Mouse (Mus musculus) ES-E14 (cell line): Measurements from ENCODE around the gene Efna3. TPM values are rescaled to one million over a fixed set of nuclear protein-coding genes. Genes with fewer than 3 reads are reported as not detected.

ENCODE experiments used
- DNase-seq: peaks from one replicate; pipeline ENCODE4 v3.0.0-alpha.2; 2013; ENCODE audit warnings: low read depth, low spot score
- H3K27ac ChIP-seq: 2 replicates; pipeline ENCODE4 v1.5.1; 2012; ENCODE audit warnings: low read depth, mild to moderate bottlenecking, low read length, moderate library complexity, mixed read lengths; ENCODE audit not compliant: poor library complexity, insufficient read depth, severe bottlenecking
- H3K36me3 ChIP-seq: 2 replicates; pipeline ENCODE4 v1.6.1; 2012; ENCODE audit warnings: mild to moderate bottlenecking, low read length, moderate library complexity, mixed read lengths; ENCODE audit not compliant: control insufficient read depth, poor library complexity, insufficient read depth, severe bottlenecking
- H3K4me1 ChIP-seq, 2 experiments: fragments of 150-350 bp in 1 of 2; sonication (generic) in 1 of 2; 2 replicates each; pipeline ENCODE4 v1.6.1; 2012; ENCODE audit warnings: low read length in 2 of 2, mild to moderate bottlenecking in 1 of 2, mixed read lengths in 1 of 2; ENCODE audit not compliant: control insufficient read depth in 2 of 2, insufficient read depth in 2 of 2, poor library complexity in 1 of 2
- H3K4me3 ChIP-seq, 2 experiments: fragments of 150-350 bp in 1 of 2; sonication (generic) in 1 of 2; 2 replicates each; pipeline ENCODE4 v1.5.1; 2012; ENCODE audit warnings: low read length in 2 of 2, low read depth in 1 of 2, mild to moderate bottlenecking in 1 of 2, mixed read lengths in 1 of 2; ENCODE audit not compliant: insufficient read depth in 1 of 2, poor library complexity in 1 of 2, severe bottlenecking in 1 of 2
- H3K9ac ChIP-seq: 2 replicates; pipeline ENCODE4 v1.6.1; 2012; ENCODE audit warnings: low read depth, mild to moderate bottlenecking, low read length, mixed read lengths; ENCODE audit not compliant: poor library complexity, insufficient read depth, severe bottlenecking
- H3K9me3 ChIP-seq: fragments of 150-350 bp; sonication (generic); 2 replicates; pipeline ENCODE4 v1.6.1; 2012; ENCODE audit warnings: low read depth, mild to moderate bottlenecking, low read length; ENCODE audit not compliant: control insufficient read depth, insufficient read depth
- CHD2 ChIP-seq: IDR thresholded peaks from 2 replicates; pipeline ENCODE4 v1.6.1; 2014; ENCODE audit warnings: mild to moderate bottlenecking, low read depth, low read length, inconsistent platforms
- HCFC1 ChIP-seq: IDR thresholded peaks from 2 replicates; pipeline ENCODE4 v1.6.1; 2012; ENCODE audit warnings: low read length, inconsistent platforms, borderline replicate concordance; ENCODE audit not compliant: insufficient read depth
- MAFK ChIP-seq: IDR thresholded peaks from 2 replicates; pipeline ENCODE4 v1.6.1; 2014; ENCODE audit warnings: mild to moderate bottlenecking, low read depth, low read length, inconsistent platforms; ENCODE audit not compliant: insufficient read depth
- ZC3H11A ChIP-seq: IDR thresholded peaks from 2 replicates; pipeline ENCODE4 v1.6.1; 2012; ENCODE audit warnings: low read depth, mild to moderate bottlenecking, inconsistent platforms, low read length, borderline replicate concordance
- ZNF384 ChIP-seq: IDR thresholded peaks from 2 replicates; pipeline ENCODE4 v1.6.1; 2012; ENCODE audit warnings: low read depth, low read length, inconsistent platforms
- in situ Hi-C, 2 experiments: fragments of 600-800 bp; cut with MboI; formaldehyde crosslinking; loops; one replicate each; pipeline ENCODE4 v1.15.1; 2025; ENCODE audit warnings: low sequenced_read_pairs in 2 of 2, inconsistent platforms in 1 of 2; ENCODE audit not compliant: unreplicated experiment in 2 of 2
- total RNA-seq: library from RNA; depleted of rRNA; stranded (reverse); fragments of 300-350 nt; gene quantifications from 2 replicates; pipeline ENCODE4 v1.2.3, GENCODE M21; 2012

Gene Efna3
- total RNA-seq, 1 experiment: 7.5 TPM

DNA sequence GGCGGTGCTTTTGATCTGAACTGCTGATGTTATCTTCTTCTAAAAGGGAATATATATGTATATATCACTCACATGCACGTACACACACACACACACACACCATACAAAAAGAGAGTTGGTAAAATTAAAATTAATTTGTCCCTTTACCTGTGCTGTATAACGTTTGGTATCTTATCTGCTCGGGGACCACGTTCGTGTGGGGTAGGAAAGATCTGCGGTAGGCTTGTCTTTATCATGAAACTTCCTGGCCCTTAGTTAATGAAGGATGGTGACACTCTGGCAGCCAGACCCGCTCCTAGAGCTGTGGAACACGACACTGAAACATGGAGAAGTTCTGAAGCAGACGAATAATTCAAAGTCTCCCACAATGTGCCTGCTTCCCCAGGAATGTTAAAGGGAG, 30.9 kb downstream of the Efna3 start:
- in situ Hi-C loops: no loop called here
- TF ChIP-seq ZC3H11A: no peak
- no peak for TF ChIP-seq HCFC1
- TF ChIP-seq ZNF384: no peak
- peaks cover 0 to 6% of the 10 kb centered on the region in 2 experiments; a peak in 1 of 4 replicates for H3K4me1 ChIP-seq

DNA sequence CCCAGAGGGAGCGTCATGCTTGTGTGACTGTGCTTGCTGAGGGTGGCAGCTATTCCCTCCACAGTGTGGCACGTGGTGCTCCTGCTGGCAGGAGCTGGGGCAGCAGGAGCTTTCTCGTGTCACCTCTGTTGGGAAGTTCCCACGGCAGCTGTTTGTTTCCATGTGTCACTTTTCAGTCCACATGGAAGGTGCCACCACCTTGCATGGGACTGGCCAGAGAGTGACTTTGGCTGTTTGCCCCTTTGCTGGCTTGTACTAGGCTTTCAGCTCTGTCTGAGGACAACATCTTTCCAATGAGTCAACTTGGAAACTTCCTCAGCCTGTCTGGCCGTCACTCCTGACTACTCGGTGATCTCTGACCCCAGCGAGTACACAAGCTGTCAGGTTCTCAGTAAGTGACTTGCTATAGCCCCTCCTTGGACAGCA, 34.2 kb downstream of the Efna3 start:
- Histone ChIP-seq H3K36me3 (no peaks in the 10 kb centered on the region), H3K9me3 (no peaks in the 10 kb centered on the region), H3K27ac (no peak overlapping the region), H3K9ac (no peak overlapping the region), H3K4me1 (peaks cover 0 to 12% of the 10 kb centered on the region in 2 experiments; a peak in 3 of 4 replicates), H3K4me3 (no peak overlapping the region)
- DNase-seq: no peak
- no peak for TF ChIP-seq ZNF384
- TF ChIP-seq CHD2: no peak
- TF ChIP-seq MAFK: no peak
- no peak for TF ChIP-seq ZC3H11A
- TF ChIP-seq HCFC1: no peak
- in situ Hi-C loops: no loop called here

More for the DNA sequence above, 30.9 kb downstream of the Efna3 start:
- Histone ChIP-seq H3K9ac (no peak overlapping the region), H3K4me3 (no peak overlapping the region), H3K9me3 (no peaks in the 10 kb centered on the region), H3K36me3 (no peaks in the 10 kb centered on the region), H3K27ac (no peak overlapping the region)
- no peak for DNase-seq

DNA sequence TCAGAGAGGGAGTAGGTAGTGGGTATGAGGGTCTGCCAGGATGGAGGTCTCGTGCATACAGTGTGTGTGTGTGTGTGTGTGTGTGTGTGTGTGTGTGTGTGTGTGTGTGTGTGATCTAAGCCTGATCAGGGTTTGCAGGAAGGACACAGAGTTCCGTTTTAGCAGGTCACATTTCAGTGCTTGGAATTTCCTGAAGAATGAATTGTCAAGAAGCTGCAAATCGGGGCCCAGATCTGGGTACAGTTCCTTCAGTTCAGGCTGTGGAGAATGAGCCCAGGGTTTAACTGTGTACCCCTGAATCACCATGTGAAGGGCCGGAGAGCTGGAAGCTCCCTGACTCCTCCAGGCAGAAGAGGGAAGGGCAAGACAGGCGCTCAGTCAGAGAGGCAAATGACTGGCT, 35.5 kb downstream of the Efna3 start:
- Histone ChIP-seq H3K9ac (0 out of 2 replicates have a peak overlapping the region, but pooled peaks have one; percentile 28), H3K27ac (no peak overlapping the region), H3K4me3 (no peak overlapping the region), H3K36me3 (no peaks in the 10 kb centered on the region), H3K4me1 (peaks cover 0 to 14% of the 10 kb centered on the region in 2 experiments; a peak in 3 of 4 replicates), H3K9me3 (no peaks in the 10 kb centered on the region)
- TF ChIP-seq CHD2 (no peak), HCFC1 (no peak), ZNF384 (no peak), ZC3H11A (no peak), MAFK (no peak)
- no peak for DNase-seq
- in situ Hi-C loops: no loop called here

DNA sequence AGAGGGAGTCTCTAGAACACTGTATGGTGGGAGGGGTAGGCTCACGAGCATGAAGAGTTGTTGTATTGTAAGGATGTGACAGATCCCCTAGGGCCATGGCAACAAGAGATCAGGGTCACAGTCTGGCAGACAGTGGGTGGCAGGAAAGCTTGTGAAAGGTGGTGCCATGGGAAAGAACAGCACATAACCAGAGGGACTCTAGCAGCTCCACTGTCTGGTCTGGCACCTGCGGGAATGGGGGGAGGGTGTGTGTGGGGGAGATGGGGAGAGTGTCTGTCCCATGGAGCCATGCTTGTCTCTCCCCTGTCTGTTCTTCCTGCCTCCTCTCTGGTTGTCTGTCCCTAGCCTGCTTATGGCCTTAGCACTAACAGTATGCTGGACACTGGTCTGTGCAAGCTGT, 37.2 kb downstream of the Efna3 start:
- H3K36me3 ChIP-seq: no peaks in the 10 kb centered on the region
- 0 out of 2 replicates have a peak overlapping the region, but pooled peaks have one; percentile 17 for H3K27ac ChIP-seq
- in situ Hi-C loops: no loop called here
- peaks cover 0 to 19% of the 10 kb centered on the region in 2 experiments; a peak in 3 of 4 replicates for H3K4me1 ChIP-seq
- no peak for TF ChIP-seq MAFK
- no peak for TF ChIP-seq ZC3H11A
- TF ChIP-seq ZNF384: no peak
- no peak for TF ChIP-seq CHD2
- no peak for TF ChIP-seq HCFC1
- H3K9me3 ChIP-seq: no peaks in the 10 kb centered on the region
- no peak overlapping the region for H3K9ac ChIP-seq
- H3K4me3 ChIP-seq: peak overlapping the region in 1 of 2 experiments; percentile 35; a peak in 1 of 4 replicates
- DNase-seq: no peak

DNA sequence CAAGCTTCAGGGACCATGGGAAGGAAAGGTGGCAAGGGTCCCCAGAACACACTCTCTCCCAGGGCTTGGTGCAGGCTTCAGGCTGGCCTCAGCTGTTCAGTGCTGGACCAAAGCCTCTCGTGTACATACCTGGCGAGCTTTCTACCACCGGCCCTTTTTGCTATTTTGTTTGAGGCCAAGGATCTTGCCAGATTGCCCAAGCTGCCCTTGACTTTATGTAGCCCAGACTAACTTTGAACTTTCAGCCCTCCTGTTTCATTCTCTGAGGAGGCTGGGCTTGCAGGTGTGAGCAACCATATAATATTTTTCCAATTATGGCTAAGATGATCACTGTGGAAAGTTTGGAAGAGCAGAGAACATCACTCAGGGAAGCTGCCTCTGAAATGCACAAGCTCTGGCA, 38.5 kb downstream of the Efna3 start:
- H3K36me3 ChIP-seq: no peaks in the 10 kb centered on the region
- in situ Hi-C loops: no loop called here
- H3K9ac ChIP-seq: no peak overlapping the region
- H3K27ac ChIP-seq: no peak overlapping the region
- no peaks in the 10 kb centered on the region for H3K9me3 ChIP-seq
- TF ChIP-seq HCFC1: no peak
- TF ChIP-seq CHD2: no peak
- TF ChIP-seq ZNF384: no peak
- TF ChIP-seq MAFK: no peak
- TF ChIP-seq ZC3H11A: no peak
- no peak for DNase-seq
- peaks cover 0 to 24% of the 10 kb centered on the region in 2 experiments; a peak in 3 of 4 replicates for H3K4me1 ChIP-seq
- H3K4me3 ChIP-seq: no peak overlapping the region
